Mouse (Mus musculus) midbrain, postnatal 0 days (tissue): ENCODE measurements around the gene Wwc2. TPM values are rescaled to one million over a fixed set of nuclear protein-coding genes. Genes with fewer than 3 reads are reported as not detected.

Experiments used
- ATAC-seq: fragments of 200-750 bp; cut with Nextera tagmentation; 2 replicates; pipeline ENCODE4 v1.8.0; 2017; ENCODE audit warnings: moderate number of reproducible peaks, mild to moderate bottlenecking, moderate TSS enrichment, moderate library complexity; ENCODE audit not compliant: low FRiP score
- DNase-seq: peaks from one replicate; pipeline ENCODE4 v3.0.0-alpha.2; 2015; ENCODE audit warnings: low spot score
- H3K27ac ChIP-seq: fragments of 300-500 bp; sonication (generic); 2 replicates; pipeline ENCODE4 v1.5.1; 2014; ENCODE audit warnings: low read depth, mild to moderate bottlenecking, low read length, mixed read lengths
- H3K27me3 ChIP-seq: fragments of 300-500 bp; sonication (generic); 2 replicates; pipeline ENCODE4 v1.6.1; 2014; ENCODE audit warnings: low read length, control low read depth, mixed read lengths; ENCODE audit not compliant: insufficient read depth
- H3K36me3 ChIP-seq: fragments of 300-500 bp; sonication (generic); 2 replicates; pipeline ENCODE4 v1.6.1; 2014; ENCODE audit warnings: low read length, control low read depth, mixed read lengths; ENCODE audit not compliant: insufficient read depth
- H3K4me1 ChIP-seq: fragments of 300-500 bp; sonication (generic); 2 replicates; pipeline ENCODE4 v1.6.1; 2014; ENCODE audit warnings: mild to moderate bottlenecking, control low read depth, antibody characterized with exemption, low read length, mixed read lengths; ENCODE audit not compliant: insufficient read depth
- H3K4me2 ChIP-seq: fragments of 300-500 bp; sonication (generic); 2 replicates; pipeline ENCODE4 v1.6.1; 2014; ENCODE audit warnings: low read depth, mild to moderate bottlenecking, low read length, mixed read lengths; ENCODE audit not compliant: poor library complexity, severe bottlenecking
- H3K4me3 ChIP-seq: fragments of 300-500 bp; sonication (generic); 2 replicates; pipeline ENCODE4 v1.5.1; 2014; ENCODE audit warnings: low read depth, mild to moderate bottlenecking, low read length, moderate library complexity
- H3K9ac ChIP-seq: fragments of 300-500 bp; sonication (generic); replicated peaks from 2 replicates; pipeline ENCODE4 v1.6.1; 2014; ENCODE audit warnings: mild to moderate bottlenecking, low read length, moderate library complexity, mixed read lengths; ENCODE audit not compliant: poor library complexity, severe bottlenecking
- H3K9me3 ChIP-seq: fragments of 300-500 bp; sonication (generic); 2 replicates; pipeline ENCODE4 v1.6.1; 2016; ENCODE audit warnings: low read length, control low read depth
- CTCF ChIP-seq: IDR thresholded peaks from 2 replicates; pipeline ENCODE4 v1.5.1; 2016; ENCODE audit warnings: antibody characterized with exemption, mild to moderate bottlenecking
- WGBS: fragments of 180-500 bp; shearing (Covaris S2); extraction: QIAGEN DNeasy Blood & Tissue Kit; methylation state at CpG from one replicate; pipeline ENCODE4 v1.1.7; 2014; 5-methylcytosine and 5-hydroxymethylcytosine counted together
- polyA plus RNA-seq: library from polyadenylated mRNA; unstranded; fragments of >200 nt; fragmentation: Nextera tagmentation; extraction: Ambion mirVana; gene quantifications from 2 replicates; pipeline ENCODE4 v1.2.1, GENCODE M21; 2015
- total RNA-seq: library from RNA; depleted of rRNA; stranded (reverse); fragments of >200 nt; gene quantifications from 2 replicates; pipeline ENCODE4 v1.2.3, GENCODE M21; 2014

Wwc2 gene
- total and polyA plus RNA-seq, 2 experiments from 2014 or later, result 4.5 to 9.6 TPM

GRCm38 (mm10) chr8:47843651-47844050, 147.1 kb downstream of the Wwc2 start:
- no peak overlapping the region for H3K4me3 ChIP-seq
- WGBS, result 92% methylated on average over 10 of the region's 10 CpGs
- no peak overlapping the region for H3K27ac ChIP-seq
- DNase-seq (no peak), ATAC-seq (no peak)
- TF ChIP-seq CTCF, result no peak
- H3K4me2 ChIP-seq, result no peak overlapping the region
- H3K9me3 ChIP-seq, result no peaks in the 10 kb centered on the region
- H3K27me3 ChIP-seq, result no peaks in the 10 kb centered on the region
- H3K9ac ChIP-seq, result no peak overlapping the region
- peaks cover 20% of the 10 kb centered on the region for H3K36me3 ChIP-seq
- no peaks in the 10 kb centered on the region for H3K4me1 ChIP-seq

- DNase-seq (no peak), ATAC-seq (no peak)
- Histone ChIP-seq H3K4me2 (no peak overlapping the region), H3K36me3 (peaks cover 17% of the 10 kb centered on the region), H3K4me3 (no peak overlapping the region), H3K9ac (no peak overlapping the region), H3K27ac (no peak overlapping the region), H3K4me1 (no peaks in the 10 kb centered on the region), H3K27me3 (no peaks in the 10 kb centered on the region), H3K9me3 (no peaks in the 10 kb centered on the region)
- 79% methylated on average over 7 of the region's 7 CpGs for WGBS
- TF ChIP-seq CTCF, result peak; percentile 38
Measured at GRCm38 (mm10) chr8:47843063-47843462, 147.7 kb downstream of the Wwc2 start.

DNA sequence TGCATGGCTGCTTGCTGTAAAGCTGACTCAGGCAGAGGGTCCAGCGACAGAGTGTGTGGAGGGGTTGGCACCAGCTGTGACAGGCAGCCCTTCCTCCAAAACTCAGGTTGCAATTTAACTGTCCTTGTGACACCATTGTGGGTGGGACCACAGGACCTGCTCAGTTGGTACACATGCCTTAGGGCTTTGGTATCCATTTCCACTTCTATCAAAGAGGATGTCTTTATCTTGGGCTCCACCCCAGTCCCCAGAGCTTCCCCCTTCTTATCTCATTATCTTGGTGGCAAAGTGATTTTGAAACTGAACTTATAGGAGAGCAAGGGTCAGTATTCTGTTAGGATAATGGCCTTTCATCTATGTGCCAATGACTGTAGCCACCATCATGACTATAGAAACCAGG, 156.8 kb downstream of the Wwc2 start:
- Histone ChIP-seq H3K4me3 (no peak overlapping the region), H3K4me1 (no peaks in the 10 kb centered on the region), H3K36me3 (peaks cover 11% of the 10 kb centered on the region), H3K27ac (no peak overlapping the region), H3K9me3 (no peaks in the 10 kb centered on the region), H3K27me3 (no peaks in the 10 kb centered on the region), H3K9ac (no peak overlapping the region), H3K4me2 (no peak overlapping the region)
- DNase-seq (no peak), ATAC-seq (no peak)
- 60% methylated on average over 1 of the region's 1 CpGs for WGBS
- no peak for TF ChIP-seq CTCF

GRCm38 (mm10) chr8:47832616-47833015, 158.1 kb downstream of the Wwc2 start:
- Histone ChIP-seq H3K36me3 (peaks cover 14% of the 10 kb centered on the region), H3K9me3 (no peaks in the 10 kb centered on the region), H3K4me3 (no peak overlapping the region), H3K27ac (no peak overlapping the region), H3K27me3 (no peaks in the 10 kb centered on the region), H3K4me1 (no peaks in the 10 kb centered on the region), H3K4me2 (no peak overlapping the region), H3K9ac (no peak overlapping the region)
- ATAC-seq, result no peak
- TF ChIP-seq CTCF, result no peak
- no peak for DNase-seq
- 73% methylated on average over 6 of the region's 6 CpGs for WGBS

DNA sequence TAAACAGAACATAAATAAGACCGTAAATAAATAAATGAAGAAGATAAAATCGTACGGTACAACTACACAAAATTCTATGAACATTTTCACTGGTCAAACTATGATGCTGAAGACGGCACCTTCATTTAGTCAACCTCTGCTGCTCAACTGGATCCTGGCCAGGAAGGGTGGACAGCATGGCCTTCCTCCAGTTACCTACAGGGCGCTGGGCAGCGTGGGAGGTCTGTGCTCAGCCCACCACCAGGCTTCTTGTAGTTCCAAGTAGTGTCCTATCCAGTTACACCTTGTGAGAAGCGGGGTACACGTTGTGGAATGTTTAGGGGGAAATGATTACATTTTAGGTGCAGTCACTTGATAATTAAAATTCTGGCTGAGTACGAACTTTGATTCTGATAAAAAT, 163.8 kb downstream of the Wwc2 start:
- H3K4me3 ChIP-seq, result no peak overlapping the region
- 91% methylated on average over 9 of the region's 9 CpGs for WGBS
- H3K27ac ChIP-seq, result no peak overlapping the region
- H3K4me1 ChIP-seq, result no peaks in the 10 kb centered on the region
- H3K36me3 ChIP-seq, result peaks cover 14% of the 10 kb centered on the region
- H3K27me3 ChIP-seq, result no peaks in the 10 kb centered on the region
- no peak overlapping the region for H3K9ac ChIP-seq
- no peak for TF ChIP-seq CTCF
- H3K4me2 ChIP-seq, result no peak overlapping the region
- ATAC-seq (no peak), DNase-seq (no peak)
- H3K9me3 ChIP-seq, result no peaks in the 10 kb centered on the region

DNA sequence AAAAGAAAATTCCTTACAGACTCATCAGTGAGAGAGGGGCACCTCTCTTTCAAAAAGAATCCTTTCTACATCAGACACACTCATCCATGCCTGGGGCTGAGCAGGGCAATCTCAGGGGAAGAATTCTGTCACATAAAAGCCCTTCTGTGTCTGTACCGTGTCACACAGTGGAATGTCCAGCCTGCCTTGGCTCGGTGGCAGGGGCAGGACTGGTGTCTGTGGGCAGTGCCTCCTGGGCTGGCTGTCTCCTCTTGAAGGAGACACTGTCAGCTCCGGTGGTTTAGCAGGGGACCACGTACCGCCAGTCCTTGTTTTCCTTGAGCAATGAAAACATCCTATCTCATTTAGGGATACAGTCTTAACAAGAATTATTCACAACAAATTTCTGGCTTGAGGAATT, 165.1 kb downstream of the Wwc2 start:
- H3K27me3 ChIP-seq, result no peaks in the 10 kb centered on the region
- H3K9me3 ChIP-seq, result no peaks in the 10 kb centered on the region
- H3K9ac ChIP-seq, result no peak overlapping the region
- H3K4me2 ChIP-seq, result no peak overlapping the region
- WGBS, result 50% methylated on average over 5 of the region's 5 CpGs
- no peak overlapping the region for H3K27ac ChIP-seq
- H3K4me1 ChIP-seq, result no peaks in the 10 kb centered on the region
- no peak for TF ChIP-seq CTCF
- ATAC-seq (no peak), DNase-seq (no peak)
- no peak overlapping the region for H3K4me3 ChIP-seq
- peaks cover 6% of the 10 kb centered on the region; the same call in 1 of the 2 replicates for H3K36me3 ChIP-seq
